Mouse (Mus musculus) megakaryocyte, embryonic 14.5 days (primary cell): ENCODE results near the gene Galr2. TPM values are rescaled to one million over a fixed set of nuclear protein-coding genes. Genes with fewer than 3 reads are reported as not detected.
A peak's percentile ranks its signal among the peaks of the same experiment; 100 is the strongest.

Experiments used
- H3K27me3 ChIP-seq: replicated peaks from 2 replicates; pipeline ENCODE3; 2012; ENCODE audit warnings: inconsistent platforms
- H3K36me3 ChIP-seq: replicated peaks from 2 replicates; pipeline ENCODE3; 2012; ENCODE audit warnings: low read length, inconsistent platforms, mixed read lengths
- H3K4me1 ChIP-seq: 2 replicates; pipeline ENCODE4 v1.6.1; 2012; ENCODE audit warnings: inconsistent platforms
- H3K4me3 ChIP-seq: replicated peaks from 2 replicates; pipeline ENCODE3; 2012; ENCODE audit warnings: moderate library complexity, mild to moderate bottlenecking, inconsistent platforms
- H3K9me3 ChIP-seq: 2 replicates; pipeline ENCODE4 v1.6.1; 2012; ENCODE audit warnings: inconsistent platforms
- FLI1 ChIP-seq: IDR thresholded peaks from 2 replicates; pipeline ENCODE4 v1.6.1; 2012; ENCODE audit warnings: low read length, inconsistent platforms, mixed read lengths
- GATA1 ChIP-seq: IDR thresholded peaks from 3 replicates; pipeline ENCODE4 v1.6.1; 2012; ENCODE audit warnings: mixed read lengths, low read length, inconsistent platforms, borderline replicate concordance
- polyA plus RNA-seq: library from polyadenylated mRNA; stranded (reverse); fragments of >175 nt; gene quantifications from 2 replicates; pipeline ENCODE4 v1.2.3, GENCODE M21; 2012; ENCODE audit warnings: low replicate concordance; ENCODE audit not compliant: insufficient read depth

Gene Galr2
- polyA plus RNA-seq, result not detected in 2 replicates

DNA sequence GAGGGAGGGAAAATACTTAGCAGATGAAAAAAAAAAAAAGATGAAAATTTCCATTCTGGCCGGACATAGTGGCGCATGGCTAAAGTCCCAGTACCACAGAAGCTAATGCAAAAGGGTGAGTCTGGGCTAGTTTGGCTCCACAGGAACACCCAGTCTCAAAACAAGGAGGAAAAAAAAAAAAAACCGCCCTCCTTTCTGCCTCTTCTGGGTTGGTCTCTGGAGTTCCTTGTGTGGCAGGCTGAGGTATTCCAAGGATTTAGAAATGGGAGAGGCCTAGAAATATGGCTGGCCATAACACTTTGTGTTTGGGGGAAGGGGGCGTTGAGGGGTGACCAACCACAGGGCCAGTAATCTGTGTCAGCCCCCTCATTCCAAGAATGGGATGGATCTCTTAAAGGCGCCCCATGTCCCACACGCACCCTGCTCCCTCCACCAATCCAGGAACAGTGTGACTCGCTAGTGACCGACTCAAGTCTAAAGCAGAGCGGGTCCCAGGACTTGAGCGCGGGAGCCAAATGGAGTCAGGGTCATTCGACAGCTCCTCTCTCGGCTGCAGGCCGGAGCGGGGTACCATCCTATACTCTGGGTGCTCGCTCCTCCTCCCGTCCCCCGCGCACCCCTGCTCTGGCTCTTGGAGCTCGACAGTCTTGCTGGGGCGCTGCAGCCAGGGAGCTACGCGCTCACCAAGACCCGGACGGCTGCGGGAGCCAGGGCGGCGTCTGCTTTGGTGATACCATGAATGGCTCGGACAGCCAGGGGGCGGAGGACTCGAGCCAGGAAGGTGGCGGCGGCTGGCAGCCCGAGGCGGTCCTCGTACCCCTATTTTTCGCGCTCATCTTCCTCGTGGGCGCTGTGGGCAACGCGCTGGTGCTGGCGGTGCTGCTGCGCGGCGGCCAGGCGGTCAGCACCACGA, at the start of gene Galr2:
Gene Galr2 (plus strand): TSS at position 189 of the 913 bp plus-strand sequence.
- peaks cover 27% of the 10 kb centered on the region for H3K9me3 ChIP-seq
- H3K4me3 ChIP-seq, result peak within 1 kb of the TSS; percentile 90
- H3K4me1 ChIP-seq, result peaks cover 28% of the 10 kb centered on the region
- no peaks in the 10 kb centered on the region for H3K36me3 ChIP-seq
- peaks cover 66% of the 10 kb centered on the region for H3K27me3 ChIP-seq
- TF ChIP-seq GATA1 (no peak), FLI1 (no peak)

DNA sequence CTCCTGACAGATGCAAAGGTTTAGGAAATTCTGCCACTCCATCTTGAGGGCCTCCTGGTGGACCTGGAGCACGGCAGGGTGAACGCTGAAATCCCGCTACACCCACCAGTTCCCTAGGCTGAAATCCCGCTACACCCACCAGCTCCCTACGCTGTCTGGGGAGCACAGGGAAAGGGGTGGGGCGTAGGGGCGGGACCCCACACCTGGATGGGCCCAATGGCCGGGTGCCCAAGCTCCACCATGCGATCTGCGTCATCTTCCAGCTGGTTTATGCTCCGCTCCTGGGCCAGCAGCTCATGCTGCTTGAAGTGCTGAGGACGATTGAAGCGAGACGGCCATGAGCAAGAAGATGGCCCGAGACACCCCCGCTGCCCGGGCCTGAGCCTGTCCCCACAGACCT, 48.3 kb upstream of the Galr2 start:
- Histone ChIP-seq H3K4me3 (no peak overlapping the region), H3K9me3 (0 out of 2 replicates have a peak, but pooled peaks cover 5% of the 10 kb centered on the region), H3K4me1 (peaks cover 4% of the 10 kb centered on the region; the same call in 1 of the 2 replicates), H3K27me3 (peaks cover 82% of the 10 kb centered on the region), H3K36me3 (no peaks in the 10 kb centered on the region)
- TF ChIP-seq GATA1 (no peak), FLI1 (no peak)

DNA sequence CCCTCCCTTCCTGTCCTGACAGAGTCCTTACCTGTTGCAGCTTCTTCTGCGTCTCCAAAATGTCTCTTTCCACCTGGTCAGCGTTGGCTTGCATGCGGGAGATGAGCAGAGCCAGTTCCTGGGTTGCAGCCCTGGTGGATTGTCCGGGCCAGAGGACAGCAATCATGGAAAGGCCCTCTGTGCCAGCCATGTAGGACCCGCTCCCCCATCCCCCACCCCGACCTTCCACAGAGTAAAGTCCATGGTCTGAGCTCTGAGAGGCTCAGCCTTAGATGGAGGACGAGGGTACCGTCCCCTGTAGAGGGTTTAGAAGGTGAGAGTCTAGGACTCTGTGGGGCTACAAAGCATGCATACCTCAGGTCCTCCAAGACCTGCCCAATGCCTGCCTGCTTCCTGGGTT, 45.8 kb upstream of the Galr2 start:
- H3K36me3 ChIP-seq, result no peaks in the 10 kb centered on the region
- peaks cover 79% of the 10 kb centered on the region for H3K27me3 ChIP-seq
- peaks cover 10% of the 10 kb centered on the region for H3K4me1 ChIP-seq
- TF ChIP-seq FLI1 (no peak), GATA1 (no peak)
- H3K4me3 ChIP-seq, result no peak overlapping the region
- 0 out of 2 replicates have a peak, but pooled peaks cover 5% of the 10 kb centered on the region for H3K9me3 ChIP-seq

DNA sequence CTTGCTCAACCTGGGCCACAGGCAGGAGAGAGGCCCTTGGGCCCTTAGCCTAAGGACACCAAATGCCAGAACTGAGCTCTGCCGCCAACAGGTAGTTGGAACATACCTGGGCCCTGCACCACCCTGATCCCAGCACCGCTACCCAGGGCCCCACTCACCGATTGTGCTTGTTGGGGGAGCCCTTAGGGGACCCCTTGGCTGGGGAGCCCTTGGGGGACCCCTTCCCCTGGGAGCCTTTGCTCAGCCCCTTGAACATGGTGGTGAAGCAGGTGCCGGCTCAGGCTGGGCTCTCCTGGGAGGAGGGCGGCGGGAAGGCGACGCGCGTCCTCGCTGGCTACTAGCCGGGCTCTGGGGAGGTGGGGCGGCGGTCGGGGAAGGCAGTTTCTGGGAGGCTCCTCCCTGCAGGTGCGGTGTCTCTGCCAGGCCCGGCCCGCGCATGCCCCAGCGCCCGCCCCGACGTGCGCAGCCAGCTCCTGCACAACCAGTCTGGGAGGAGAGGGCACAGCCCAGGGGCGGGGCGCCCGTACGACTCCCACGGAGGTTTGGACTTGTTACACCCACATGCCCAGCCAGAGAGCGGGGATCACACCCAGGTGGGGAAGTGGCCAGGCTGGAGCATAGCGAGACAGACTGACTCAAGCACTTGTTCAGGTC, 42.9 kb upstream of the Galr2 start, which contains the start of gene Evpl:
Gene Evpl (minus strand): TSS at position 336 of the 654 bp plus-strand sequence.
- Histone ChIP-seq H3K27me3 (peaks cover 61% of the 10 kb centered on the region), H3K9me3 (0 out of 2 replicates have a peak, but pooled peaks cover under 1% of the 10 kb centered on the region), H3K36me3 (peaks cover 5% of the 10 kb centered on the region), H3K4me1 (peaks cover 6% of the 10 kb centered on the region), H3K4me3 (no peak within 1 kb of the TSS)
- TF ChIP-seq GATA1, result no peak
- no peak for TF ChIP-seq FLI1

DNA sequence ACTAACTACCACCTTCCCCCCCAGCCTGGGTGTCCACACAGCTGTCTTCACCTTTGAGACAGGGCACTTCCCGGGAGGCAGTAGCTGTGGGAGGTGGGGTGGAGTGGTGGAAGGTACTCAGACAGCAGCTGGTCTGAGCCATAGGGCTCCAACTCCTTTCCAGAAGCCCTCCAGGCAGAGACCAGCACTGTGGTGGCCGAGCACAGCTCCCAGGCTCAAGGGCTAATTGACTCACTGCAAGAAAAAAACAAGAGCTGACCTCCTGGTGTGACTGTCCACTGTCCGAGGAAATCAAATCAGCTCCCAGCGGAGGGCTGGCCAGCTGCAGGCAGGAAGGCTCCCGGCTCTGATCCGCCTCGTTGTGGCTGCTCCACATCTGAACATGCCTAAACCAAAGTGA, 40.9 kb upstream of the Galr2 start:
- Histone ChIP-seq H3K27me3 (peaks cover 42% of the 10 kb centered on the region), H3K9me3 (no peaks in the 10 kb centered on the region), H3K36me3 (peaks cover 25% of the 10 kb centered on the region), H3K4me3 (no peak overlapping the region), H3K4me1 (peaks cover 15% of the 10 kb centered on the region)
- no peak for TF ChIP-seq GATA1
- no peak for TF ChIP-seq FLI1

DNA sequence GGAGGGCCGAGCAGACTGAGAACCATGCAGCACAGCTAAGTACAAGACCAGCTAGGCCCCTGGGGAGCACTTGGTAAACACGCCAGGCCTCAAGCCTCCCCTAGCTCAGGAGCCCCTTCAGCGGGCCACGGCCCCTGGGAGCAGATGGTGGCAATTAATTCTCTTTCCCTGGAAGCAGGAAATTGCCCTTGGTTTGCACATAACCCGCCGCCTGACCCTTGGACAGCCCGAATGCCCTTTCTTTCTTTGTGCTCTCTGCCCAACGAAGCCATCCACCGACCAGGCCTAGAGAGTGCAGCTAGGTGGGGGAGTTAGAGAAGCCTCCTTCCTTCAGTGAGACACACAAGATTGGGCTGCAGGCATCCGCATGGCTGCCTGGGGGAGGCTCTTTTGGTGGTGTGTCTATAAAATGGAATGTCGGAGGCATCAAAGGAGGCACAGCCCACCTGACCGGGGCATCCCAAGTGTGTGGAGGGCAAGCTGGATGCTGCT, 38.9 kb upstream of the Galr2 start:
- Histone ChIP-seq H3K36me3 (peaks cover 45% of the 10 kb centered on the region), H3K4me1 (peaks cover 15% of the 10 kb centered on the region), H3K4me3 (no peak overlapping the region)

DNA sequence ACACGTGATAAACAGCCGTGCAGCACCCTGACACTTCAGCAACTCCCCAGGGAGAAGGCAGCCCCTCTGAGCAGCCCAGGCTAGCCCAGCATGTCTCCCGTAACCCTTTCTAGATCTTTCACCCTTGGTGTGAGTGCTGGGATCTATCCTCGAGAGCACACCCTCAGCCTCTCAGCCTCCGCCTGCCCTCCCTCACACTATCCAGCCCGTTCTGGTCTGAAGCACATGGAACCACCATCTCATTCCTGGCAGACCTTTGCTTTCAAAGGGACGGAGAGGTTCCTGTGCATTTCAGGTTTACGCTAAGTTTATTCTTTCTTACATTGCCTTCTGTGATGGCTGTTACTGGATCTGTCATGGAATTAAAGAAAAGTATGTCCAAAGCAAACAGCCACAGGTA, 36.2 kb upstream of the Galr2 start:
- Histone ChIP-seq H3K4me3 (no peak overlapping the region), H3K27me3 (peaks cover 3% of the 10 kb centered on the region), H3K9me3 (no peaks in the 10 kb centered on the region), H3K36me3 (peaks cover 72% of the 10 kb centered on the region), H3K4me1 (peaks cover 11% of the 10 kb centered on the region)
- TF ChIP-seq GATA1 (no peak), FLI1 (no peak)

More for the DNA sequence above, 38.9 kb upstream of the Galr2 start:
- no peak for TF ChIP-seq GATA1
- no peak for TF ChIP-seq FLI1
- H3K9me3 ChIP-seq, result no peaks in the 10 kb centered on the region
- H3K27me3 ChIP-seq, result peaks cover 26% of the 10 kb centered on the region

DNA sequence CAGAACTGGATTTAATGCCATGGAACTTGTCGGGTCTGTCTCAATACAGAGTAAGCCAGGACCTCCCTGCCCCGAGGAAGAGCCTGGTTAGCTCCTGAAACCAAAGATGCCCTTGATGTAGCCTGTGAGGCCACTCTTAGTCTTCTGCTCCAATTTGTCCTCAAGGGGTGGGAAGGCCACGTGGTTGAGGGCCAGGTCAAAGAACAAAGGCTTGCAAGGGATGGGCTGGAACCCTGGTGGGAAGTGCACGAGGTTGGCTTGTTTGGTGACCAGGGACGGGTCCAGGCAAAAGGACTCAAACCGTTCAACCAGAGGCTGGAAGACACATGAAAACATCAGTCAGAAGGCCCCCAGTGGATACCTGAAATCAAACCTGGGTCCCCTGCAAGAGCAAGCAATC, 35.1 kb upstream of the Galr2 start:
- no peak for TF ChIP-seq GATA1
- TF ChIP-seq FLI1, result no peak
- Histone ChIP-seq H3K9me3 (no peaks in the 10 kb centered on the region), H3K4me1 (peaks cover 9% of the 10 kb centered on the region; the same call in 1 of the 2 replicates), H3K27me3 (no peaks in the 10 kb centered on the region), H3K36me3 (peaks cover 83% of the 10 kb centered on the region), H3K4me3 (no peak overlapping the region)

DNA sequence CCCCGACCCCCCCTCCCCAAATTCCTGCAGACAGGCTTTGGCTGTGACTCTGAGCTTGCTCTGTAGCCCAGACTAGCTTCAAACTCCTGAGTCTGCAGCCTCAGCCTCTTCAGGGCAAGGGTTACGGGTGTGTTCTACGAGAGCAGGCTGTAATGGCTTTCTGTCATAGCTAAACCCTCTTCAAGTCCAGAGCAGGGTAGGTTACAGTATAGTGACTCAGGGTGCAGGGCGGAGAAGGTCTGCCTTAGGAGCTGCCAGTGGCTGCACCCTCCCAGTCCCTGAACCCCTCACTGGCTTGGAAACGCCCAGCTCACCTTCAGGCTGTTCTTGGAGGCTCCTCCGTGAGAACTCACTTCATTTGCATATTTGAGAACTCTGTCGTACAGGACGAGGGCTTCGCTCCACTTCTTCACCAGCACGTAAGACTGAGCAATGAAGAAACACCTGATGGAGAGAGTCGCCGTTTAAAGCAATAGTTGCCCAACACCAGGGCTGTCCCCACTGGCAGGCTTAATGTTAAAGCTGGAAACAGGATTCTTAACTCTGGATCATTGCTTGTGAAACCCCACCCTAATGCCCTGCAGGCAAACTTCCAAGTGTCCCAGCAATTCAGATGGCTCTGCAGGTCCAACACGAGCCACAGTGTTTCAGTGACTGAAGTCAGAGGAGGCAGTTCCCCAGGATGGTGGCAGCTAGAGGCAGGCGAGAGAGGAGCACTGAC, 33.1 kb upstream of the Galr2 start:
- Histone ChIP-seq H3K4me1 (peaks cover 9% of the 10 kb centered on the region; the same call in 1 of the 2 replicates), H3K27me3 (no peaks in the 10 kb centered on the region), H3K36me3 (peaks cover 100% of the 10 kb centered on the region), H3K4me3 (no peak overlapping the region), H3K9me3 (no peaks in the 10 kb centered on the region)
- no peak for TF ChIP-seq GATA1
- no peak for TF ChIP-seq FLI1
